Mouse (Mus musculus): ENCODE measurements at regions not wholly inside any gene's neighbourhood (a gene's known extent, or its start where the extent isn't known, plus 50 kb on each side); places are given as distances from the start of the nearest gene placed in this dataset.

DNA sequence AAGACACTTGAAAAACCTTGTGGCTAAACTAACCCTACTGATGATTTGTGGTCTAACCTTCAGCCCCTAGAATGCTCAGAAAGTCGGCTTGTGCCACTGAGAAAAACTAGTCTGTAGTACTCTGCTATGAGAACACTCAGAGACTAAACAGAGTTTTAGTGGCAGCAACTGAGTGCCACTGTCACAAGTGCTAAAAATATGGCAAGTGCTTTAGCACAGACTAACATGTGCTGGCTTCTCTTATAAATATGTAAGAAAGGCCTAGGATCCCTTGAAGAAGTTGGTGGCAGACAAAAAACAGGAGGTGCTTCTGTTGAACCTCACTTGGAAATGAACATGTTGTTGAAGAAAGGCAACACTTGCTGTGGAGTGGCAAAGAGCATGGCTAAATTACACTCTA is 1052.9 kb downstream of the Gsdmc2 start:
- in situ Hi-C loops (cut with MboI, MseI) = loop anchor here (25.0 kb wide), 1 partner anchor 1230 kb away; no protein-coding TSS in a partner anchor

GRCm38 (mm10) chr15:62787753-62788152 is 1057.2 kb downstream of the Gsdmc2 start:
- in situ Hi-C loops (cut with MboI, MseI) = loop anchor here (25.0 kb wide), 1 partner anchor 1225 kb away; no protein-coding TSS in a partner anchor

DNA sequence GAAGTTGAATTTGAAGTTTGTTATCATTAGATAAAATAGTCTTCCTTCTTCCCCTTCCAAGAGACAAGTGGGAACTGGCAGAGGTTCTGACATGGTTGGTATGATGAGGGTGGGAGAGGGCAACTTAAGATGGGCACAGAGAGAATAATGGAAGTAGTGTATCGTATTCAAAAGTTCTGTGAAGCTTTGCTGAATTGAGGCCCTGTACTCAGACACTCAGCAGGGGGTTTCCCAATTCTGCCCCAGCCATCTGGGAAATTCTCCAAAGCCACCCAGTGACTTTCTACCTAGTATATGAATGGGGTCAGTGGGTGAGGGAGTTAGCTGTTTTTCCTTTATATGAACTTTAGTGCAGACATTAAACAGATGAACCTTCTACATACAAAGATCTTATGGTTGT is 1058.7 kb downstream of the Gsdmc2 start:
- in situ Hi-C loops (cut with MboI, MseI) = loop anchor here (25.0 kb wide), 1 partner anchor 1224 kb away; no protein-coding TSS in a partner anchor

- in situ Hi-C loops (cut with MboI, MseI) = loop anchor here (25.0 kb wide), 1 partner anchor 1222 kb away; no protein-coding TSS in a partner anchor
Measured at GRCm38 (mm10) chr15:62784456-62785139, 1060.4 kb downstream of the Gsdmc2 start.

DNA sequence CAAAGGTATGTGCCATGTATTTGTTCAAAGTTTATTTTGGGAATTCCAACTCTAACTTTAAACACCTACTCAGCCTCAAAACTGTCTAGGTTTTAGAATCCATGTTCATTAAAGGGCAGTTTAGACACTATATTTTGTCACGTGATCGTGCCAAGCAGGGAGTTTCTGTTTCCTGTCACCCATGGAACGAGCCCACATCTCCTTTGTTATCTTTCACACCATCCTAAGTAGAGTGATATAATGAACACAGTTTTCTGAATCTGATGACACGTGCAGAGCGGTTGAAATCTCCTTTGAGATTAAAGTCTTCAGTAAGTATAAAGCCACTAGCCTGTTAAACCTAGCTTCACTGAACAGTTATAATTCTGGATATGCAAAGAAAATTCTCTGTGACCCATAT is 1066.1 kb downstream of the Gsdmc2 start:
- in situ Hi-C loops (cut with MboI, MseI) = loop anchor here (25.0 kb wide), 1 partner anchor 1217 kb away; no protein-coding TSS in a partner anchor

- in situ Hi-C loops (cut with MboI, MseI) = no loop called here
Measured at GRCm38 (mm10) chr15:62752686-62753085, 1092.3 kb downstream of the Gsdmc2 start.

- in situ Hi-C loops (cut with MboI, MseI) = no loop called here
Measured at GRCm38 (mm10) chr15:62743879-62744278, 1101.1 kb downstream of the Gsdmc2 start.

GRCm38 (mm10) chr15:62740746-62741145 is 1104.2 kb downstream of the Gsdmc2 start:
- in situ Hi-C loops (cut with MboI, MseI) = no loop called here

DNA sequence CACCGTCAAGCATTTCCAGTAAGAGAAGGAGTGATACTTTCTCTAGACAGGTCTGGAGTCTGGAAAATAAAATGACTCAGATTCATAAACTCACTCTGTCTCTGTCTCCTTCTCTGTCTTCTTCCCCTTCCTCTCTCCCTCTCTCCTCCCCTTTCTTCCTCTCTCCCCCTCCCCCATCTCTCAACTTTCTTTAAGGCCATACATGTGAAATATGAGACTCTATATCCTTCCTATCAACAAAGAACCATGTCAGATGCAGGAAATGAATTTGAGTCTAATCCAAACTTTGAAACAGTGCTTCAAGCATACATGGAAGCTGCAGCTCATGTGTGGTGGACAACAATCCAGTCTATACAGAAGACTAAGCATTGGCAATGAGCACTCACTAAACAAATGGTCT is 1109.6 kb downstream of the Gsdmc2 start:
- in situ Hi-C loops (cut with MboI, MseI) = loop anchor here (5.0 to 10.0 kb wide), 2 partner anchors 691 to 738 kb away; no protein-coding TSS in a partner anchor

GRCm38 (mm10) chr15:62734900-62735299 is 1110.1 kb downstream of the Gsdmc2 start:
- in situ Hi-C loops (cut with MboI, MseI) = loop anchor here (5.0 to 10.0 kb wide), 2 partner anchors 690 to 738 kb away; no protein-coding TSS in a partner anchor

DNA sequence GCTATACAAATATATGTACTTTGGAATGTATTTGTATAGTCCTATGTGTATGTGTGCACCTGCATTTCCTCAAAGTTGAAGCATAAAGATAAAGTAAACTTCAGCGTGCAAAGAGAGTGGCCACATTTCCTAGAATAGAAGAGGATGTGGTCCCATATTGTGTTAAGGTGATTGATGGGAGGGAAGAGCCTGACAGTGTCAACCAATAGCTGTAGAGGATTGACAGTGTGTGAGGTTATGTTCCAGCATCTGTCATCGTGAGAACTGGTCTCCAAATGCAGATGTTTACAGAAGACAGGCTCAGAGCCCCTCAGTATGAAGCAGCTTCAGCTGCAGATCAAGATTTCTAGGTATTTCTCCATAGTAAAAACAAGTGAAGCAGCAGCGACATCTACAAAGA is 1114.5 kb downstream of the Gsdmc2 start:
- in situ Hi-C loops (cut with MboI, MseI) = loop anchor here (10.0 kb wide), 1 partner anchor 686 kb away; no protein-coding TSS in a partner anchor

- in situ Hi-C loops (cut with MboI, MseI) = no loop called here
Measured at GRCm38 (mm10) chr15:62714265-62714664, 1130.7 kb downstream of the Gsdmc2 start.

GRCm38 (mm10) chr15:62712543-62713131 is 1132.3 kb downstream of the Gsdmc2 start:
- in situ Hi-C loops (cut with MboI, MseI) = no loop called here

- in situ Hi-C loops (cut with MboI, MseI) = no loop called here
Measured at GRCm38 (mm10) chr15:62712060-62712542, 1132.9 kb downstream of the Gsdmc2 start.

- in situ Hi-C loops (cut with MboI, MseI) = no loop called here
Measured at GRCm38 (mm10) chr15:62709546-62709945, 1135.4 kb downstream of the Gsdmc2 start.

GRCm38 (mm10) chr15:62698559-62698958 is 1146.4 kb downstream of the Gsdmc2 start:
- in situ Hi-C loops (cut with MboI, MseI) = no loop called here

DNA sequence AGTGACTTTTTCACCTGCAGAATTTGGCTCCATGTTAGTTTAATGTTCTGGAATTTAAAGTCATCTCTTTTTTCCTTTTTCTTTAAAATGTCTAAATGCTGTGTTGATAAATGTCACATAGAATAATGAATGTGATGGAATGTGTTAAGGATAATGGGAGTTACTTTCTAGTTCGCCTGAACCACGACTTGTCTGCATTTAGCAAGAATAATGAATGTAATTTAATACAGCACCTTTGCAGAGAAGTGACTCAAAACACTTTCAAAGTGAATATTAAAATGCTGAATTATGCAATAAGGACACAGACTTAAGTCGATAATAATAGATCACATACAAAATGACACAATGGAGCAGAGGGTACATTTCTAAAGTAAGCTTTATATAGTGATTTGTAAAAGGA is 1150.2 kb downstream of the Gsdmc2 start:
- in situ Hi-C loops (cut with MboI, MseI) = no loop called here

GRCm38 (mm10) chr15:62693671-62694070 is 1151.3 kb downstream of the Gsdmc2 start:
- in situ Hi-C loops (cut with MboI, MseI) = no loop called here

DNA sequence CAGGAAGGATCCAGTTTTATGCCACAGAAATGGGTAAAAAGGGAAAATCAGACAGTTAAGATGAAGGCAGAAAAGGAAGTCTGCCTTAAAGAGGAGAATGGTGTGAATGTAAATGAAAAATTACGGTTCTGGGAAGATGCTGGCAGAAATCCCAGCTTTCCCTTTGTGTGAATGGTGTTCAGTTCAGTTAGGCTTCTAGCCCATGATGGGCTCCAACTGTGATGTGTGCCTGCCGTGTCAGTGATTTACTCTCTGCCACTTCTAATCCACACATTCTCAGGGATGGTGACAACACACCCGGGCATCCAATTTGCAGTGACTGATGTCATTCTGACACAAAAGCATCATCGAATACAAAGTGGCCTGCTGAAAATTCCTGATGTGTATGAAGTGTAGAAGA is 1171.6 kb downstream of the Gsdmc2 start:
- in situ Hi-C loops (cut with MboI, MseI) = no loop called here

- in situ Hi-C loops (cut with MboI, MseI) = no loop called here
Measured at GRCm38 (mm10) chr15:62670026-62670425, 1175.0 kb downstream of the Gsdmc2 start.

- in situ Hi-C loops (cut with MboI, MseI) = no loop called here
Measured at GRCm38 (mm10) chr15:62659096-62659495, 1185.9 kb downstream of the Gsdmc2 start.

DNA sequence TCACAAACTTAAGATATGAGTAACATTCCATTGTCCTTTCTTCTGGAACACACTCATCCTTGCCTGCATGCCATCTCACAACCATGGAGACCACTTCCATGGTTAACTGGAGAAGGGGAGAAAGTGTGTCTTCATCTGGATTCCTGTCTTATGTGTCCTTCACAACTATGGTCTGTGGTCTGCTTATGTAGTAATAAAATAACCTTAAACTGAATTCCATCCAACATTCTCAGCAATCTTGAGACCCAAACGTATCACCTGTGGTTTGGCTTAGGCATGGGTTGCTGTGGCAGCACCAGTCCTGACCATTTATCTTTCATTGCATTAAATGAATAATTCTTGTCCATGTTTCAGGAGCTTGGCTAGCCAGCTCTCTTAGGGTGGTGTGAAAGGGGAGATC is 1186.3 kb downstream of the Gsdmc2 start:
- in situ Hi-C loops (cut with MboI, MseI) = no loop called here

Measured in T-helper 2 cell (primary cell).